Mouse (Mus musculus) stomach, postnatal 0 days (tissue): ENCODE data around the gene Myo1a.

ENCODE experiments used
- CTCF ChIP-seq: IDR thresholded peaks from 2 replicates; pipeline ENCODE4 v1.5.1; 2016; ENCODE audit warnings: antibody characterized with exemption, low read depth, mild to moderate bottlenecking, moderate library complexity
- EP300 ChIP-seq: optimal IDR thresholded peaks from 2 replicates; pipeline ENCODE3; 2016; ENCODE audit warnings: antibody characterized with exemption

DNA sequence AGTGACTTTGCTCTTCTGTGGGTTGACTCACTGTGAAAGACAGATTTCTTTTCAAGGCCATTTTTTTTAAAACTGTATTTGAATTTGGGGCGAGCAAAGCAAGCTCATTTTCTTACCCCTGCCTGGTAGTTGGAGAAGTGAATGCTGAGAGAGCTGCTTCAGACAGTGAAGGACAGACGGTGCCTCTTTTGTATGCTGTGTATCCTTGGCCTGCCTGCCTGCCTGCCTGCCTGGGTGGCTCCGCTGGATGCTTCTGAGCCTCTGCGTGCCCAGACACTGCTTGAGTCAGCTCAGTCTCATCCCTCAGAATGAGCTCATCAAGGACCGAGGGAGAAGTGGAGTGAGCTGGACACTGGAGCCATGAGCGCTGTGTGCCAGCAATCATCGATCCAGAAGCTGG is 6.0 kb upstream of the Myo1a start:
- TF ChIP-seq CTCF (no peak), EP300 (no peak)
